Mouse (Mus musculus): ENCODE data around the gene Pmf1. TPM values are rescaled to one million over a fixed set of nuclear protein-coding genes. Genes with fewer than 3 reads are reported as not detected.

Pmf1 gene
- polyA plus RNA-seq, 1 experiment = 117 TPM

DNA sequence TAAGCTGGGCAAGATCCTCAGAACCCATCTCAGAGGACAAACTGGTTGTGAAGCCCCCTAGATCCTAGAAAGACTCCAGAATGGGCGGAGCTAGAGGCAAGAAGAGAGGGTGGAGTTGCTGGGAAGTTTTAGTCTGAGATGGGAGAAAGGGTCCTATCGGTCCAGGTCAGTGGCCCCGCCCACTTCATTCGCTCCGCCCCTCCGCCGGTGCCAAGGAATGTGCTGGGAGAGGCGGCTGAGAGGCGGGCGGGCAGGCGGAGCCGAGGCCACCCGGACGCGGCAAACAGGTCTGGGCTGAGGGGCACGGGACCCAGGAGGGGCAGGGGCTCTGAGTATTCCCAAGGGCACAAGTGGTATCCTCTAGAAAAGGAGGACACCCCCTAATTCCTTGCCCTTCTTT is 45.8 kb downstream of the Pmf1 start, which contains the start of gene Paqr6:
Gene Paqr6 (plus strand): TSS at position 248 of the 400 bp plus-strand sequence.
- Histone ChIP-seq H3K4me3 (ENCODE audit: insufficient read depth, poor library complexity, severe bottlenecking) (no peak within 1 kb of the TSS), H3K79me3 (ENCODE audit: low read depth) (no peaks in the 10 kb centered on the region), H3ac (ENCODE audit: control insufficient read depth, insufficient read length, low read depth) (no peak within 1 kb of the TSS), H3K36me3 (ENCODE audit: control insufficient read depth, insufficient read depth) (peaks cover 32% of the 10 kb centered on the region), H3K27me3 (ENCODE audit: control insufficient read depth, insufficient read depth, insufficient read length) (no peaks in the 10 kb centered on the region), H3K79me2 (ENCODE audit: control insufficient read depth, insufficient read depth) (no peaks in the 10 kb centered on the region)
- TF ChIP-seq MYOD1 (IDR thresholded peaks at IDR 0.05; ENCODE audit: control insufficient read depth, insufficient read length, low read depth) = no peak
- no peak for TF ChIP-seq FOSL1 (IDR thresholded peaks at IDR 0.05; ENCODE audit: insufficient read depth, low read length, poor library complexity, severe bottlenecking)
- TF ChIP-seq MYOG (IDR thresholded peaks at IDR 0.05; ENCODE audit: control insufficient read depth, extremely low read depth, insufficient read length) = no peak
- no peak for TF ChIP-seq MAX (IDR thresholded peaks at IDR 0.05)
- no peak for TF ChIP-seq CEBPB (IDR thresholded peaks at IDR 0.05; ENCODE audit: low read depth)
- no peak for TF ChIP-seq USF1 (IDR thresholded peaks at IDR 0.05; ENCODE audit: low read depth)
- TF ChIP-seq CTCF (IDR thresholded peaks at IDR 0.05; ENCODE audit: control insufficient read depth, insufficient read depth, insufficient read length) = no peak

DNA sequence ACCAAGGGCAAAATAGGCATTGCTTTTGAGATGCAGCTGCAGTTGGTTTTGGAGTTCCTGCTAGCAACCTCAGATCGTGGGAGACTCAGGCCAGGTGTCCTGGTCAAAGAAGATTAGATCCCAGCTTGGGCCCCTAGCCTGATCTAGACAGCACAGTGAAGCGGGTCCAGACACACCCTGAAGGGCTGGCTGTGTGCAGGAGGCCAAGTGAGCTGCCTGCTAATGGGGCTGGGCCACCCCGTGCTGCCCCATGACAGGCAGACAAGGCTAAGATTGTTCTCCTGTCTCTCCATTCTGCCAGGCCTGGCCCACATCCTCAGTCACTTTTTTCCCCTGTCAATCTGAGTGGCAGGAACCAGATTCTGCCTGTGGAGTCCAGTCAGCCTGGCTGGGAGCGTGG is 46.4 kb downstream of the Pmf1 start:
- Histone ChIP-seq H3K36me3 (ENCODE audit: control insufficient read depth, insufficient read depth) (peaks cover 37% of the 10 kb centered on the region), H3K4me3 (ENCODE audit: insufficient read depth, poor library complexity, severe bottlenecking) (no peak overlapping the region), H3K79me2 (ENCODE audit: control insufficient read depth, insufficient read depth) (no peaks in the 10 kb centered on the region), H3K27me3 (ENCODE audit: control insufficient read depth, insufficient read depth, insufficient read length) (no peaks in the 10 kb centered on the region), H3ac (ENCODE audit: control insufficient read depth, insufficient read length, low read depth) (no peak overlapping the region), H3K79me3 (ENCODE audit: low read depth) (no peaks in the 10 kb centered on the region)
- TF ChIP-seq CEBPB (IDR thresholded peaks at IDR 0.05; ENCODE audit: low read depth) = no peak
- TF ChIP-seq MYOD1 (IDR thresholded peaks at IDR 0.05; ENCODE audit: control insufficient read depth, insufficient read length, low read depth) = no peak
- TF ChIP-seq MYOG (IDR thresholded peaks at IDR 0.05; ENCODE audit: control insufficient read depth, extremely low read depth, insufficient read length) = no peak

DNA sequence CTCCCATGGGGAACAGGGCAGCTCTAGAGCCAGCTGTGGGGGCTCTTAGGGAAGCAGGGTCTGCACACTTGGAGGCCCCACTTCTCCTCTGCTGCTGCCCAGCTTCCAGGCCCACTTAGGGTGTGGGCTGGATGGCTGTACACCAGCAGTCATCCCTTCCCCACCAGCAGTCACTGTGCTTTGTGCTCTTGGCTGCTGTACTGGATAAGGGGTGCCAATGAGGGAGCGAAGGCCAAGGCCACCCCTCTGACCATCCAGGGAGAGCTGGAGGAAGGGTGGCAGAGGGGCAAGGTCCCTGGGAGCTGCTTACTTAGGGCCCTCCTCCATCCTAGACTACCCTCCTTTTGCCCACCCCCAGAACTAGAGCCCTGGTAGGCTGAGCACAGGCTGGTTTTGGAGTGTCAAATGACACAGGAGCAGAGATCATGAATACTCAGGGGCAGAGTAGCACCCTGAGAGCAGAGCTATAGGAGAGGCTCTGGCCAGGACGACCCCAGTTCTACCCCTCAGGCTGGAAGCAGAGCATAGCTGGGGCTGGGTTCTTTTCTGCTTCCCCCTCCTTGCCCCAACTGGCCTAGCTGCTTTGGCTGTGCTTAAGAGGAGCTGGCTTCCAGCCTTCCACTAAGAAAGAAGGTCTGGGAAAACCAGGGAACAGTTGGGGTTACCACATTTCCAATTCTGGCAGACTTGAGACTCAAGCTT is 48.4 kb downstream of the Pmf1 start:
- Histone ChIP-seq H3K36me3 (ENCODE audit: control insufficient read depth, insufficient read depth) (peaks cover 55% of the 10 kb centered on the region), H3K27me3 (ENCODE audit: control insufficient read depth, insufficient read depth, insufficient read length) (no peaks in the 10 kb centered on the region), H3K79me3 (ENCODE audit: low read depth) (no peaks in the 10 kb centered on the region), H3ac (ENCODE audit: control insufficient read depth, insufficient read length, low read depth) (no peak overlapping the region), H3K79me2 (ENCODE audit: control insufficient read depth, insufficient read depth) (no peaks in the 10 kb centered on the region), H3K4me3 (ENCODE audit: insufficient read depth, poor library complexity, severe bottlenecking) (no peak overlapping the region)
- TF ChIP-seq USF1 (IDR thresholded peaks at IDR 0.05; ENCODE audit: low read depth) = no peak
- TF ChIP-seq CTCF (IDR thresholded peaks at IDR 0.05; ENCODE audit: control insufficient read depth, insufficient read depth, insufficient read length) = no peak
- no peak for TF ChIP-seq MAX (IDR thresholded peaks at IDR 0.05)
- no peak for TF ChIP-seq MYOD1 (IDR thresholded peaks at IDR 0.05; ENCODE audit: control insufficient read depth, insufficient read length, low read depth)
- no peak for TF ChIP-seq FOSL1 (IDR thresholded peaks at IDR 0.05; ENCODE audit: insufficient read depth, low read length, poor library complexity, severe bottlenecking)
- no peak for TF ChIP-seq MYOG (IDR thresholded peaks at IDR 0.05; ENCODE audit: control insufficient read depth, extremely low read depth, insufficient read length)
- no peak for TF ChIP-seq CEBPB (IDR thresholded peaks at IDR 0.05; ENCODE audit: low read depth)

DNA sequence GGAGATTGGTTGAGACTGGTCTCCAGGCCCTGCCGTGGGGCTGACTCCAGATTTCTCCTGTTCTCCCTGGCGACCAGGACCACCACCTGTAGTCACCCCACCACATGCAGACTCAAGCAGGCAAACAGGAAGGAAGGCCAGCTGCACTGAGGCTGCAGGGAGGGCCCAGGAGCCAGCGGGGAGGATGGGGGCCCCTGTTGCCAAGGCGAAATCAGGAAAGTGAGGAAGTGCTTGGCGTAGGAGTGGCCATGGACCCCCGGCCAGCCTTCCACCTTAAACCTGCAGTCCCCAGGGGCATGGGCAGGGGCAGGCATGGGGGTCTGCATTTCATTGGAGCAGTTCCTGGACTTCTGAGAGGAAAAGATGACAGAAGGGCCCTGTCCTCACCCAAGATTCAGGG is 49.0 kb downstream of the Pmf1 start:
- Histone ChIP-seq H3K79me3 (ENCODE audit: low read depth) (no peaks in the 10 kb centered on the region), H3K79me2 (ENCODE audit: control insufficient read depth, insufficient read depth) (no peaks in the 10 kb centered on the region), H3ac (ENCODE audit: control insufficient read depth, insufficient read length, low read depth) (no peak overlapping the region), H3K4me3 (ENCODE audit: insufficient read depth, poor library complexity, severe bottlenecking) (no peak overlapping the region), H3K27me3 (ENCODE audit: control insufficient read depth, insufficient read depth, insufficient read length) (no peaks in the 10 kb centered on the region), H3K36me3 (ENCODE audit: control insufficient read depth, insufficient read depth) (peaks cover 62% of the 10 kb centered on the region)
- no peak for TF ChIP-seq MAX (IDR thresholded peaks at IDR 0.05)
- no peak for TF ChIP-seq FOSL1 (IDR thresholded peaks at IDR 0.05; ENCODE audit: insufficient read depth, low read length, poor library complexity, severe bottlenecking)
- no peak for TF ChIP-seq USF1 (IDR thresholded peaks at IDR 0.05; ENCODE audit: low read depth)
- no peak for TF ChIP-seq MYOG (IDR thresholded peaks at IDR 0.05; ENCODE audit: control insufficient read depth, extremely low read depth, insufficient read length)
- no peak for TF ChIP-seq CTCF (IDR thresholded peaks at IDR 0.05; ENCODE audit: control insufficient read depth, insufficient read depth, insufficient read length)
- TF ChIP-seq CEBPB (IDR thresholded peaks at IDR 0.05; ENCODE audit: low read depth) = no peak
- TF ChIP-seq MYOD1 (IDR thresholded peaks at IDR 0.05; ENCODE audit: control insufficient read depth, insufficient read length, low read depth) = no peak

DNA sequence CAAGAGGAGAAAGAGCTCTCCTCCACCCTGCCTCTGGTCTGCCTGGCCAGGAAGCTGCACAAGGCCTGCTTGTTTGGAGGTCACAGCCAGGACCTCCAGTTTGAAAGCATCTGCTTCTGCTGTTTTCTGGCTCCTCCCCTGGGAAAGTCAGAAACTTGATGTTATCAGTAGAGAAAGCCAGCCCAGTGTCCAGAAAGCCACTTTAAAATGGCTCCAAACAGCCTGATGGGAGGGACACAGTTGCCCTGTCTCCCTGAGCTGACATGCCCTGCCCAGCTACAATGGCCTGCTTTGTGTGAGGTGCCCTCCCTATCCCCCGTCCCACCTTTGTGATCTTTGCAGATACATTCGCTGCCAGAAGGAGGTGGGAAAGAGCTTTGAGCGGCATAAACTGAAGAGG is 50.1 kb downstream of the Pmf1 start:
- Histone ChIP-seq H3K27me3 (ENCODE audit: control insufficient read depth, insufficient read depth, insufficient read length) (no peaks in the 10 kb centered on the region), H3K79me2 (ENCODE audit: control insufficient read depth, insufficient read depth) (no peaks in the 10 kb centered on the region), H3ac (ENCODE audit: control insufficient read depth, insufficient read length, low read depth) (no peak overlapping the region), H3K36me3 (ENCODE audit: control insufficient read depth, insufficient read depth) (peaks cover 73% of the 10 kb centered on the region), H3K4me3 (ENCODE audit: insufficient read depth, poor library complexity, severe bottlenecking) (no peak overlapping the region), H3K79me3 (ENCODE audit: low read depth) (no peaks in the 10 kb centered on the region)
- no peak for TF ChIP-seq USF1 (IDR thresholded peaks at IDR 0.05; ENCODE audit: low read depth)
- TF ChIP-seq CTCF (IDR thresholded peaks at IDR 0.05; ENCODE audit: control insufficient read depth, insufficient read depth, insufficient read length) = no peak
- no peak for TF ChIP-seq MAX (IDR thresholded peaks at IDR 0.05)
- TF ChIP-seq FOSL1 (IDR thresholded peaks at IDR 0.05; ENCODE audit: insufficient read depth, low read length, poor library complexity, severe bottlenecking) = no peak
- TF ChIP-seq CEBPB (IDR thresholded peaks at IDR 0.05; ENCODE audit: low read depth) = no peak
- TF ChIP-seq MYOG (IDR thresholded peaks at IDR 0.05; ENCODE audit: control insufficient read depth, extremely low read depth, insufficient read length) = no peak
- TF ChIP-seq MYOD1 (IDR thresholded peaks at IDR 0.05; ENCODE audit: control insufficient read depth, insufficient read length, low read depth) = no peak
